Mouse (Mus musculus) cerebellum, adult 2 months (tissue): ENCODE measurements around the gene Dnm3. TPM values are rescaled to one million over a fixed set of nuclear protein-coding genes. Genes with fewer than 3 reads are reported as not detected.

Source experiments
- DNase-seq, 2 experiments: peaks; one replicate each; pipeline ENCODE4 v3.0.0; 2021
- H3K27ac ChIP-seq: fragments of 200-500 bp; 2 replicates; pipeline ENCODE4 v1.5.1; 2012; ENCODE audit warnings: low read length, control low read depth, inconsistent platforms; ENCODE audit not compliant: insufficient read depth
- H3K27me3 ChIP-seq: fragments of 200-500 bp; 2 replicates; pipeline ENCODE4 v1.6.1; 2012; ENCODE audit warnings: inconsistent platforms, mild to moderate bottlenecking, low read length, moderate library complexity; ENCODE audit not compliant: control insufficient read depth, insufficient read depth
- H3K4me1 ChIP-seq: fragments of 200-500 bp; 2 replicates; pipeline ENCODE4 v1.6.1; 2011; ENCODE audit warnings: low read length; ENCODE audit not compliant: control insufficient read depth, insufficient read depth
- H3K4me3 ChIP-seq: fragments of 200-500 bp; replicated peaks from 2 replicates; pipeline ENCODE3; 2011; ENCODE audit warnings: mild to moderate bottlenecking, low read depth, low read length, control low read depth; ENCODE audit not compliant: insufficient read depth
- CTCF ChIP-seq: fragments of 200-500 bp; IDR thresholded peaks from 2 replicates; pipeline ENCODE4 v1.5.1; 2011; ENCODE audit warnings: low read depth, mild to moderate bottlenecking, control low read depth, low read length, moderate library complexity, borderline replicate concordance; ENCODE audit not compliant: insufficient read depth
- POLR2A ChIP-seq: fragments of 200-500 bp; IDR thresholded peaks from 2 replicates; pipeline ENCODE4 v1.6.1; 2011; ENCODE audit warnings: low read length, control low read depth, borderline replicate concordance; ENCODE audit not compliant: insufficient read depth
- WGBS: fragments of 180-500 bp; shearing (Covaris S2); methylation state at CpG from one replicate; pipeline ENCODE4 v1.1.7; 2018; 5-methylcytosine and 5-hydroxymethylcytosine counted together
- polyA plus RNA-seq: library from polyadenylated mRNA; depleted of rRNA; stranded (reverse); fragments of >200 nt; gene quantifications from 2 replicates; pipeline ENCODE4 v1.2.3, GENCODE M21; 2012

The Dnm3 gene
- polyA plus RNA-seq, 1 experiment: 93.6 TPM

- Histone ChIP-seq H3K27me3 (no peaks in the 10 kb centered on the region), H3K27ac (no peak overlapping the region), H3K4me3 (no peak overlapping the region), H3K4me1 (peaks cover 7% of the 10 kb centered on the region; the same call in 1 of the 2 replicates)
- DNase-seq: no peak
- 91% methylated on average over 4 of the region's 4 CpGs for WGBS
- TF ChIP-seq POLR2A: no peak
- TF ChIP-seq CTCF: no peak
Measured at GRCm38 (mm10) chr1:162188744-162189143, 289.1 kb downstream of the Dnm3 start.

DNA sequence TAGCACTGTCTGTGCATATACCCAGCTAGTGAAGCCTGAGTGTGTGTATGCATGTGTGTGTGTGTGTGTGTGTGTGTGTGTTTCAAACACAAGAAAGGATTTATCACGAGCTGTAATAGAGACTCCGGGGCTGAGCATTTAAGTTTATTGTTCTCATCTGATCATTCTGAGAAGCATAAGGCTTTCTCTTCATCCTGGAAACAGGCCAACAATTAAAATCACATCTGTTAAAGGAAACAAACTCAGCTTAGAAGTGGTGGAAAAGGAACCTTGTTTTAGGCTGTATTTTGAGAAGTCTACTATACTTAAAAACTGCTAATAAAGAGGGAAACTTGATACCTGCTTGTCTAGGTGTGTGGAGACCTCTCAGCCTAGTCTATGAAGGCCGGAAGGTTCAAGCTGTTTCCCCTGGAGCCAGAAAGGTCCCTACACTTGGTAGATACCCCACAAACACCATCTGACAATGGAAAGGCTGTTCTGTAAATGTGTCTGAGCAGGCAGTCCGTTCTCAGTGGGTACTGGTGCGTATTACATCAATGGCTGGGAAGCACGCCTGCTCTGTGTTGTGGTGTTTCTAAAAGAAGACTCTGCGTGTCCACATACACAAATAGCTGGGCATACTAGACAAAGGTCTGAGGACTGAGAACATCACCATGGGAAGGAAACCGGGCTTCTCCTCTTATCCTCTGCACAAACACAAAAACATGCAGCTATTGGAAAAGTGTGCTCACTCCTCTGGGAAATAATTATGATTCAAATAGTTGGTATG, 290.3 kb downstream of the Dnm3 start:
- no peak overlapping the region for H3K27ac ChIP-seq
- TF ChIP-seq CTCF (no peak), POLR2A (no peak)

DNA sequence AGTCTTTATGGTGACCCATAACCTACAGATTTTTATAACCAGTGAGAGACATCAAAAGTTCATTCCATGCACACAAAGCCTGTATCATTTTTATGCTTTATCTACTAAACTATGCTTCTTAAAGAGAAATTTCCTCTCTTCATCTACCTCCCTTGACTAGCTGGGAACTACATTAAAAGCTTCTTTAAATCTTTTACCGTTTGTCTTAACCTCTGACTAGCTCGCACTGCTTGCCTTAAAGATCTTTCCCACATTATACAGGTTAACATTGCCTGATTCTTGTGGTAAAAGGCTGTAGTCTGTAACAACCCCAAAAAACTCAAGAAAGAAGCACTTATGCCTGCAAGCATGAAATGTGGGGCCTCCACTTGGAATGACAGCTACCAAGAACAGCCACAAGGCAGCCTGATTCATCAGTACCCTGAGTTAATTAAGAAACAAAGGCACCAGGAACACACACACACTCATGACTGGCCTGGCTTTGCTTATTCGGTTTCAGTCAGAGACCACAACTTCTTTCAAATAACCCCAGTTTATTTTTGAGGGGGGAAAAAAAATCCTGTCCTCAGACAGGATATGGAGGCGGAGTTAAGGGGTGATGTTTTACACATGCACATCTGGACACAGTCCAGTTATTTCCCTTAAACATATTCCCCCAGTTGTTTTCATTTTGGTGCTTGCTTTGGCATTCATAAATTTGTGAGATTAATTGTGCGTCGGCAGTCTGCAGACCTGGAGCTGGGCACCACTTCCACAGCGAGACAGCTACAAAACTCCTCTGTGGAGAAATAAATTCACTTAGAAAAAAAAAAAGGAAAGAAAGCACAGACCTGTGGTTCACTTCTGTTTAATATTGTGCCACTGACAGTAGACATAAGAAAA, 291.1 kb downstream of the Dnm3 start:
- H3K4me1 ChIP-seq: peaks cover 7% of the 10 kb centered on the region; the same call in 1 of the 2 replicates
- H3K27ac ChIP-seq: no peak overlapping the region
- H3K27me3 ChIP-seq: no peaks in the 10 kb centered on the region
- WGBS: 80% methylated on average over 7 of the region's 7 CpGs
- H3K4me3 ChIP-seq: no peak overlapping the region
- TF ChIP-seq CTCF (no peak), POLR2A (no peak)
- no peak for DNase-seq

More for the DNA sequence above, 290.3 kb downstream of the Dnm3 start:
- Histone ChIP-seq H3K27me3 (no peaks in the 10 kb centered on the region), H3K4me3 (no peak overlapping the region), H3K4me1 (peaks cover 7% of the 10 kb centered on the region; the same call in 1 of the 2 replicates)
- WGBS: 35% methylated on average over 8 of the region's 8 CpGs
- peak; percentile 36 to 55 for DNase-seq

DNA sequence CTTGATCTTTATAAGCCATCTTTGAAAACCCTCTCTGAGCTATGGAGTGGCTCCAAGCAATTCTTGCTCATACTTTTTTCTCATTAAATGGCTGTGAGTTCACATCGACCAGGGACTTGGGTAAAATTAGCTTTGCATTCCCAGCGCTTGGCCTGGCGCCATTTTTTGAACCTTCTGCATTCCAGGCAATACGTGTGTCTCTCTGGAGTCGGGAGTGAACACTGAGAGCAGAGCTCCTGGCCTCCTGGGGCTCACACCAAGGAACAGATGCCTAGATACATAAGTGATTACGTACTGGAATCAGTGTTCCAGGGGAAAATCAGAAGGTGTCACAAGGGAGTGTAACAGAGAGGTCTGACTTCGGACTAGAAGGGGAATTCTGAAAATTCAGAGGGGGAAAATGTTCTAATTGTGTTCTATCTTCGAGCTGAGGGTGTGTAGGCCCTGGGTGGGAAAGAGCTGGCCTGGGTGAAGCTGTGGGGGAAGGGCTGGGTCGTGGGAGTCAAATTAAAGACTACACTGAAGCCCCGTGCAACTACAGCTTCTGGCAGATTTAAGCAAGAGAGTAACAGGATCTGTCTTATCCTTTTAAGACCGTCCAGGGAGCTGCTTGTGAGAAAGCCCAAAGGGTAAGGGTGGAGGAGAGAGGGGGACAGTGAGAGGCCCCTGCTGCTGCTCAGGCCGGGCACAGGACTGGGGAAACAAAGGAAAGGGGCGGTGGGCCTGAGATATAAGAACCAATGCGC, 293.7 kb downstream of the Dnm3 start:
- Histone ChIP-seq H3K4me3 (no peak overlapping the region), H3K27me3 (no peaks in the 10 kb centered on the region), H3K4me1 (peaks cover 7% of the 10 kb centered on the region; the same call in 1 of the 2 replicates), H3K27ac (no peak overlapping the region)
- peak; percentile 75 to 81 for DNase-seq
- 38% methylated on average over 14 of the region's 14 CpGs for WGBS
- TF ChIP-seq CTCF: no peak
- no peak for TF ChIP-seq POLR2A

GRCm38 (mm10) chr1:162183438-162183837, 294.4 kb downstream of the Dnm3 start:
- Histone ChIP-seq H3K27me3 (no peaks in the 10 kb centered on the region), H3K27ac (no peak overlapping the region), H3K4me3 (no peak overlapping the region), H3K4me1 (peaks cover 7% of the 10 kb centered on the region; the same call in 1 of the 2 replicates)
- 87% methylated on average over 3 of the region's 3 CpGs for WGBS
- no peak for TF ChIP-seq CTCF
- no peak for DNase-seq

DNA sequence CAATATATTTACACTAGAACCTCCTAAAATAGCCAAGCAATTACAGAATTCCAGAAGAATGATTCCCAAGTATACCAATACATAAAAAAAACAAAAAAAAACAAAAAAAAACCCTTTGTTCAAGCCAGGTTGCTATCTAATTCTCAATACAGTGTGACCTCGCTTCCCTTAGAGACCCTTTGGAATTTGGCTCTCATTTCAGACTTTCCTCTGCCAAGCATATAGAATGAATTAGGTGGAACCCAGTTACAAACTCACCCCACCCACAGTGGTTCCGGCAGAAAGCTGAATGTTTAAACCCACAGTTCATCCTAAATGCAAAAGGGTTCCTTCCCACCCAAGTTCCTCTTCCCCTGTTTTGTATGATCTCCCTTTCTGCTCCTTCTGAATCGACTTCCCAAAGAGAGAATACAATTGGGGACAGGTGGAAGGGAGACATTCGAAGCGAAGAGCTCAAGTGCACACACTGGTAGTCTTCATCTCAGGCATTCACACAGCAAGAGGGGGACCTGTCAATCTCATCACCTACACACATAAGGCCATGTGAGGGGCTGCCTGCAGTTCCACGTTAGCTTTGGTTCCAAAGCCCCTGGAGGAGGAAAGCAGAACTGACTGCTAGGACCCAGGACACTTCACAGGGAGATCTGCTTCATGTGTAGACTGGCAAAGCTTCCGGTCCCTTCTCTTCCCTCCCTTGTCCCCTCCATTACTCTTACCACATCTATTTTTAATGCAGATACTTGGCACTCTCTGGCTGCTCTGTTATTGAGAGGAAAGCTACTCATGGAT, 296.5 kb downstream of the Dnm3 start:
- Histone ChIP-seq H3K4me1 (no peaks in the 10 kb centered on the region), H3K27me3 (no peaks in the 10 kb centered on the region), H3K27ac (no peak overlapping the region), H3K4me3 (no peak overlapping the region)
- no peak for TF ChIP-seq POLR2A
- no peak for TF ChIP-seq CTCF
- no peak for DNase-seq
- WGBS: 68% methylated on average over 7 of the region's 7 CpGs

- no peaks in the 10 kb centered on the region for H3K27me3 ChIP-seq
- no peak overlapping the region for H3K4me3 ChIP-seq
- no peak for DNase-seq
- 66% methylated on average over 7 of the region's 7 CpGs for WGBS
- TF ChIP-seq CTCF (no peak), POLR2A (no peak)
- H3K27ac ChIP-seq: no peak overlapping the region
- H3K4me1 ChIP-seq: no peaks in the 10 kb centered on the region
Measured at GRCm38 (mm10) chr1:162180451-162180850, 297.4 kb downstream of the Dnm3 start.
